Mouse (Mus musculus): ENCODE data around the gene Pi4k2a. TPM values are rescaled to one million over a fixed set of nuclear protein-coding genes. Genes with fewer than 3 reads are reported as not detected.

The Pi4k2a gene
- polyA plus RNA-seq (2012; rRNA removed) = 55.5 and 57.1 TPM in 2 replicates

GRCm38 (mm10) chr19:42089748-42090595 is at the start of gene Pi4k2a:
Gene Pi4k2a, plus strand, starts transcription at chr19:42090470.

GRCm38 (mm10) chr19:42045269-42046102 is 44.8 kb upstream of the Pi4k2a start, which contains the start of gene Hoga1:
Gene Hoga1, plus strand, starts transcription at chr19:42045610.

GRCm38 (mm10) chr19:42051948-42052347 is 38.3 kb upstream of the Pi4k2a start, which contains the start of gene 4933411K16Rik:
Gene 4933411K16Rik, plus strand, starts transcription at chr19:42052248.

GRCm38 (mm10) chr19:42086166-42086565 is 4.1 kb upstream of the Pi4k2a start, which contains the start of gene Morn4:
Gene Morn4, minus strand, starts transcription at chr19:42086357.

GRCm38 (mm10) chr19:42128787-42129508 is 38.7 kb downstream of the Pi4k2a start, which contains the start of gene Avpi1:
Gene Avpi1, minus strand, starts transcription at chr19:42129059.

GRCm38 (mm10) chr19:42147170-42147768 is 57.0 kb downstream of the Pi4k2a start, which contains the start of gene Marveld1:
Gene Marveld1, plus strand, starts transcription at chr19:42147400.

GRCm38 (mm10) chr19:42163764-42164163 is 73.5 kb downstream of the Pi4k2a start, which contains the start of gene Zfyve27:
Gene Zfyve27, plus strand, starts transcription at chr19:42163951.

Other genes with a start within 250 kb of the Pi4k2a start
- 12.5 and 21.6 TPM in 2 replicates for gene Frat2, start 242.3 kb upstream of the Pi4k2a start, polyA plus RNA-seq (2012; rRNA removed)
- gene Rrp12, start 194.3 kb upstream of the Pi4k2a start, polyA plus RNA-seq (2012; rRNA removed) = 8.8 and 10.5 TPM in 2 replicates
- gene Pgam1, start 178.5 kb upstream of the Pi4k2a start, polyA plus RNA-seq (2012; rRNA removed) = 425 and 465 TPM in 2 replicates
- 16.1 and 22.0 TPM in 2 replicates for gene Exosc1, start 157.0 kb upstream of the Pi4k2a start, polyA plus RNA-seq (2012; rRNA removed)
- 117 and 123 TPM in 2 replicates for gene Zdhhc16, start 157.0 kb upstream of the Pi4k2a start, polyA plus RNA-seq (2012; rRNA removed)
- 82.3 and 85.4 TPM in 2 replicates for gene Mms19, start 109.3 kb upstream of the Pi4k2a start, polyA plus RNA-seq (2012; rRNA removed)
- 43.5 and 47.5 TPM in 2 replicates for gene Ubtd1, start 108.7 kb upstream of the Pi4k2a start, polyA plus RNA-seq (2012; rRNA removed)
- gene Ankrd2, start 54.5 kb upstream of the Pi4k2a start, polyA plus RNA-seq (2012; rRNA removed) = 0.46 and 0.90 TPM in 2 replicates
- 2.8 and 3.7 TPM in 2 replicates for gene Hoga1, start 44.9 kb upstream of the Pi4k2a start, polyA plus RNA-seq (2012; rRNA removed)
- 0.51 and 0.58 TPM in 2 replicates for gene 4933411K16Rik, start 38.2 kb upstream of the Pi4k2a start, polyA plus RNA-seq (2012; rRNA removed)
- 12.2 and 12.9 TPM in 2 replicates for gene Morn4, start 4.1 kb upstream of the Pi4k2a start, polyA plus RNA-seq (2012; rRNA removed)
- gene Avpi1, start 38.6 kb downstream of the Pi4k2a start, polyA plus RNA-seq (2012; rRNA removed) = 62.2 and 67.3 TPM in 2 replicates
- gene Marveld1, start 56.9 kb downstream of the Pi4k2a start, polyA plus RNA-seq (2012; rRNA removed) = 148 and 163 TPM in 2 replicates
- 43.0 and 46.5 TPM in 2 replicates for gene Zfyve27, start 73.5 kb downstream of the Pi4k2a start, polyA plus RNA-seq (2012; rRNA removed)
- gene Sfrp5, start 111.8 kb downstream of the Pi4k2a start, polyA plus RNA-seq (2012; rRNA removed) = 2.8 and 3.0 TPM in 2 replicates
- 0.14 TPM in 2 replicates for gene Golga7b, start 157.1 kb downstream of the Pi4k2a start, polyA plus RNA-seq (2012; rRNA removed)